Mouse (Mus musculus): ENCODE measurements around the gene H2afz. TPM values are rescaled to one million over a fixed set of nuclear protein-coding genes. Genes with fewer than 3 reads are reported as not detected.
"Not testable (repeated sequence)": the region's sequence is repeated elsewhere in the genome, so short reads cannot be mapped to it uniquely, and the experiment has no call there.

Gene H2afz
- total RNA-seq (2021), result 100 to 1,000 TPM; 160 to 180 TPM

GRCm38 (mm10) chr3:137864124-137864987 lies at the start of gene H2afz:
Gene H2afz (plus strand): TSS chr3:137864487.
- peak; percentile 98 to 99 for DNase-seq (ENCODE audit: low spot score in 2 of 2)
- intact Hi-C loops (cut with DNase I), result no loop called here

GRCm38 (mm10) chr3:137818713-137819112 lies 45.6 kb upstream of the H2afz start:
- intact Hi-C loops (cut with DNase I), result loop anchor here (5.0 kb wide), 1 partner anchor 41 kb away; no protein-coding TSS in a partner anchor
- no peak for DNase-seq (ENCODE audit: low spot score in 2 of 2)

GRCm38 (mm10) chr3:137820688-137821467 lies 43.4 kb upstream of the H2afz start:
- intact Hi-C loops (cut with DNase I), result no loop called here
- no peak for DNase-seq (ENCODE audit: low spot score in 2 of 2)

- DNase-seq (ENCODE audit: low spot score in 2 of 2), result no peak
These were observed 41.0 kb upstream of the H2afz start for GRCm38 (mm10) chr3:137823317-137823716.

GRCm38 (mm10) chr3:137827678-137828077 lies 36.6 kb upstream of the H2afz start:
- DNase-seq (ENCODE audit: low spot score in 2 of 2), result no peak
- intact Hi-C loops (cut with DNase I), result no loop called here

More at GRCm38 (mm10) chr3:137823317-137823716, 41.0 kb upstream of the H2afz start:
- intact Hi-C loops (cut with DNase I), result no loop called here

- DNase-seq (ENCODE audit: low spot score in 2 of 2), result no peak
- intact Hi-C loops (cut with DNase I), result no loop called here
These were observed 33.1 kb upstream of the H2afz start for GRCm38 (mm10) chr3:137831156-137831555.

- intact Hi-C loops (cut with DNase I), result no loop called here
- DNase-seq (ENCODE audit: low spot score in 2 of 2), result no peak
These were observed 31.2 kb upstream of the H2afz start for GRCm38 (mm10) chr3:137833128-137833527.

GRCm38 (mm10) chr3:137833698-137834097 lies 30.6 kb upstream of the H2afz start:
- intact Hi-C loops (cut with DNase I), result no loop called here
- no peak for DNase-seq (ENCODE audit: low spot score in 2 of 2)

- intact Hi-C loops (cut with DNase I), result no loop called here
- DNase-seq (ENCODE audit: low spot score in 2 of 2), result no peak
These were observed 27.7 kb upstream of the H2afz start for GRCm38 (mm10) chr3:137836543-137836942.

- intact Hi-C loops (cut with DNase I), result no loop called here
These were observed 26.1 kb upstream of the H2afz start for GRCm38 (mm10) chr3:137838160-137838559.

GRCm38 (mm10) chr3:137842944-137843343 lies 21.3 kb upstream of the H2afz start:
- no peak for DNase-seq (ENCODE audit: low spot score in 2 of 2)
- intact Hi-C loops (cut with DNase I), result no loop called here

More at GRCm38 (mm10) chr3:137838160-137838559, 26.1 kb upstream of the H2afz start:
- no peak for DNase-seq (ENCODE audit: low spot score in 2 of 2)

- intact Hi-C loops (cut with DNase I), result no loop called here
- DNase-seq (ENCODE audit: low spot score in 2 of 2), result no peak
These were observed 20.0 kb upstream of the H2afz start for GRCm38 (mm10) chr3:137844263-137844662.

- intact Hi-C loops (cut with DNase I), result no loop called here
- DNase-seq (ENCODE audit: low spot score in 2 of 2), result no peak
These were observed 17.7 kb upstream of the H2afz start for GRCm38 (mm10) chr3:137846552-137846951.

GRCm38 (mm10) chr3:137848354-137848753 lies 15.9 kb upstream of the H2afz start:
- intact Hi-C loops (cut with DNase I), result no loop called here
- DNase-seq (ENCODE audit: low spot score in 2 of 2), result no peak

GRCm38 (mm10) chr3:137849697-137850096 lies 14.6 kb upstream of the H2afz start:
- no peak for DNase-seq (ENCODE audit: low spot score in 2 of 2)
- intact Hi-C loops (cut with DNase I), result no loop called here

- no peak for DNase-seq (ENCODE audit: low spot score in 2 of 2)
- intact Hi-C loops (cut with DNase I), result no loop called here
These were observed 13.1 kb upstream of the H2afz start for GRCm38 (mm10) chr3:137851196-137851595.

GRCm38 (mm10) chr3:137853011-137853410 lies 11.3 kb upstream of the H2afz start:
- intact Hi-C loops (cut with DNase I); DNase-seq (ENCODE audit: low spot score in 2 of 2): not testable (repeated sequence)

- no peak for DNase-seq (ENCODE audit: low spot score in 2 of 2)
- intact Hi-C loops (cut with DNase I), result no loop called here
These were observed 9.0 kb upstream of the H2afz start for GRCm38 (mm10) chr3:137855328-137855727.

- intact Hi-C loops (cut with DNase I), result no loop called here
- no peak for DNase-seq (ENCODE audit: low spot score in 2 of 2)
These were observed 8.2 kb upstream of the H2afz start for GRCm38 (mm10) chr3:137856061-137856460.

GRCm38 (mm10) chr3:137860394-137861170 lies 3.7 kb upstream of the H2afz start:
- DNase-seq (ENCODE audit: low spot score in 2 of 2), result no peak
- intact Hi-C loops (cut with DNase I), result no loop called here
